ENCODE assay signal across 22 mouse cellular contexts in the genomic region with DNA sequence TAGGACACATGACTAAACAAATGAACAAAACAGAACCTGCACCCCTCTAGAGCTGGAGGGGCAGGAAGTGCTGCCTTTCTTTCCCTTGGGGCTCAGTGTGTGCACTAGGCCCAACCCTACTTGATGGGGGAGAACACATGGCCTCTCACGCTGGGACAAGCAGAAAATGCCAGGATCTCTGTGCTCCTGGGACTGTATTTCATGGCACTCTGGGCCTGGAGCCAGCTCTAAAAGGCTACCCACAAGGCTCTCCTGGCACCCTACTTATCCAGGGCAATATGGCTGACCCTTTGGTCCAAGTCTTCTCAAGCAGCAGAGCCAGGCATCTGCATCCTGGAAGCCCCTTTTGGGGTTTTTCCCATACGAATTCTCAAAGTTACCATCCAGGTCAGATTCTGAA. TPM values are rescaled to one million over a fixed set of nuclear protein-coding genes. Genes with fewer than 3 reads are reported as not detected.
A peak's percentile ranks its signal among the peaks of the same experiment; 100 is the strongest.
DNase-seq lines count a peak whose midpoint lies in the region.
"Had no signal": no experiment of that assay in that cellular context is flagged by ENCODE, and none has a peak within 500 bp of the region (broad histone marks: within the 10 kb centered on the region; RNA-seq: fewer than 3 reads in every experiment).

No protein-coding gene starts in this region.

- intact Hi-C loops in left cerebral cortex, postnatal 4 days (cut with DNase I): no loop called here
- intact Hi-C loops in left cerebral cortex, postnatal 10 days (cut with DNase I): no loop called here

- DNase-seq in adrenal gland, postnatal 14 days: peak; percentile 67
- DNase-seq in adrenal gland, adult 18-20 months (ENCODE audit: low spot score in 2 of 2): no peak
- DNase-seq in left cerebral cortex, postnatal 4 days: peak; percentile 29
- DNase-seq in left cerebral cortex, postnatal 10 days (ENCODE audit: extremely low spot score in 1 of 2, low spot score in 2 of 2): no peak
- DNase-seq in cerebellum, postnatal 25 days: peak; percentile 45 to 58
- no peak for DNase-seq in layer of hippocampus, adult 8-10 months (ENCODE audit: low spot score in 2 of 2)
- DNase-seq in urinary bladder, postnatal 14 days (ENCODE audit: low spot score): no peak
- DNase-seq: kidney, adult 9 months; kidney, postnatal 25 days; layer of hippocampus, postnatal 36 days; liver, embryonic 13.5 days; lung, adult 2 months; lung, postnatal 14 days; right cerebral cortex, adult 18-20 months; right cerebral cortex, postnatal 4 days; thymus, postnatal 25 days had no signal

RNA-seq across cellular contexts. Expression of a gene that starts 32.2 kb away (rescaled TPM):
- total RNA-seq in adrenal gland, postnatal 14 days (2021): 330 and 396 TPM in 2 replicates
- total RNA-seq in adrenal gland, adult 18-20 months (2021): 100 to 1,000 TPM; 158 to 212 TPM
- 100 to 1,000 TPM; 232 to 249 TPM for total RNA-seq in left cerebral cortex, postnatal 4 days (2021)
- 100 to 1,000 TPM; 177 to 184 TPM for total RNA-seq in left cerebral cortex, postnatal 10 days (2021)
- total RNA-seq in layer of hippocampus, adult 8-10 months (2022): 100 to 1,000 TPM; 138 to 171 (median 146) TPM

RNA-seq across cellular contexts. Expression of a gene that starts 34.6 kb away (rescaled TPM):
- not detected in 2 replicates for total RNA-seq in adrenal gland, postnatal 14 days (2021)
- not detected for total RNA-seq in adrenal gland, adult 18-20 months (2021)
- total RNA-seq in left cerebral cortex, postnatal 4 days (2021): under 1 TPM; 0.48 to 0.62 TPM
- total RNA-seq in left cerebral cortex, postnatal 10 days (2021): under 1 TPM in 1 of 2 experiments, not detected in 1; 0.63 TPM
- not detected for total RNA-seq in layer of hippocampus, adult 8-10 months (2022)
- total RNA-seq: gastrocnemius, adult 8-10 months; hematopoietic stem cell, adult 5-6 weeks; layer of hippocampus, adult 2 months; layer of hippocampus, postnatal 36 days; midbrain, postnatal 0 days had no signal

RNA-seq across cellular contexts. Expression of a gene that starts 34.7 kb away (rescaled TPM):
- not detected in 2 replicates for total RNA-seq in adrenal gland, postnatal 14 days (2021)
- not detected for total RNA-seq in adrenal gland, adult 18-20 months (2021)
- not detected for total RNA-seq in left cerebral cortex, postnatal 4 days (2021)
- total RNA-seq in left cerebral cortex, postnatal 10 days (2021): not detected
- total RNA-seq in layer of hippocampus, adult 8-10 months (2022): not detected
- total RNA-seq: gastrocnemius, adult 8-10 months; hematopoietic stem cell, adult 5-6 weeks; layer of hippocampus, adult 2 months; layer of hippocampus, postnatal 36 days; left cerebral cortex, postnatal 14 days; megakaryocyte progenitor cell, adult 5-6 weeks; midbrain, postnatal 0 days had no signal

Comparison
In these comparisons a context has a peak if more than half of its experiments do, and no peak if none do; other contexts are left out.
1. DNase-seq: peak in adrenal gland, postnatal 14 days (single experiment), left cerebral cortex, postnatal 4 days (single experiment) and cerebellum, postnatal 25 days (2 of 2); none in adrenal gland, adult 18-20 months (0 of 2), left cerebral cortex, postnatal 10 days (0 of 2), layer of hippocampus, adult 8-10 months (0 of 2) and urinary bladder, postnatal 14 days (single experiment).